Mouse (Mus musculus) urinary bladder, postnatal 36 days (tissue): ENCODE results near the gene Banf2.

Experiments used
- DNase-seq, 2 experiments: peaks; one replicate each; pipeline ENCODE4 v3.0.0; 2022; ENCODE audit warnings: low spot score in 2 of 2, mixed read lengths in 1 of 2

The Banf2 gene

GRCm38 (mm10) chr2:144032664-144033063 lies at the start of gene Banf2:
TSS of gene Banf2 (plus strand) at chr2:144033059.
- no peak for DNase-seq

GRCm38 (mm10) chr2:143983482-143983881 lies 49.4 kb upstream of the Banf2 start:
- no peak for DNase-seq

GRCm38 (mm10) chr2:143987485-143987884 lies 45.4 kb upstream of the Banf2 start:
- DNase-seq = no peak

- no peak for DNase-seq
Observed at GRCm38 (mm10) chr2:143988016-143988415, 44.8 kb upstream of the Banf2 start.

GRCm38 (mm10) chr2:143990997-143991396 lies 41.9 kb upstream of the Banf2 start:
- DNase-seq = no peak

- DNase-seq = no peak
Observed at GRCm38 (mm10) chr2:143991964-143992672, 40.7 kb upstream of the Banf2 start.

- no peak for DNase-seq
Observed at GRCm38 (mm10) chr2:143992977-143993376, 39.9 kb upstream of the Banf2 start.

- no peak for DNase-seq
Observed at GRCm38 (mm10) chr2:144002229-144002984, 30.5 kb upstream of the Banf2 start.

GRCm38 (mm10) chr2:144003544-144003943 lies 29.3 kb upstream of the Banf2 start:
- DNase-seq = peak in 1 of 2 experiments; percentile 38

GRCm38 (mm10) chr2:144005166-144005955 lies 27.5 kb upstream of the Banf2 start:
- DNase-seq = peak in 1 of 2 experiments; percentile 33

GRCm38 (mm10) chr2:144006686-144007085 lies 26.2 kb upstream of the Banf2 start:
- no peak for DNase-seq

GRCm38 (mm10) chr2:144007211-144007610 lies 25.6 kb upstream of the Banf2 start:
- DNase-seq = no peak

GRCm38 (mm10) chr2:144009081-144009480 lies 23.8 kb upstream of the Banf2 start:
- no peak for DNase-seq

- DNase-seq = peak; percentile 23 to 78
Observed at GRCm38 (mm10) chr2:144009551-144010281, 23.1 kb upstream of the Banf2 start.

GRCm38 (mm10) chr2:144010282-144011044 lies 22.4 kb upstream of the Banf2 start:
- DNase-seq = peak; percentile 76 to 83

- DNase-seq = peak; percentile 97 to 98
Observed at GRCm38 (mm10) chr2:144011080-144011551, 21.7 kb upstream of the Banf2 start, which contains the start of gene Rrbp1. TSS of gene Rrbp1 (minus strand) at chr2:144011263.

GRCm38 (mm10) chr2:144014051-144014450 lies 18.8 kb upstream of the Banf2 start:
- DNase-seq = no peak

- DNase-seq = no peak
Observed at GRCm38 (mm10) chr2:144014481-144014880, 18.4 kb upstream of the Banf2 start.

GRCm38 (mm10) chr2:144015861-144016260 lies 17.0 kb upstream of the Banf2 start:
- no peak for DNase-seq

GRCm38 (mm10) chr2:144019971-144020370 lies 12.9 kb upstream of the Banf2 start:
- no peak for DNase-seq

- no peak for DNase-seq
Observed at GRCm38 (mm10) chr2:144022441-144022840, 10.4 kb upstream of the Banf2 start.
